Mouse (Mus musculus): ENCODE measurements at regions not wholly inside any gene's neighbourhood (a gene's known extent, or its start where the extent isn't known, plus 50 kb on each side); places are given as distances from the start of the nearest gene placed in this dataset.

DNA sequence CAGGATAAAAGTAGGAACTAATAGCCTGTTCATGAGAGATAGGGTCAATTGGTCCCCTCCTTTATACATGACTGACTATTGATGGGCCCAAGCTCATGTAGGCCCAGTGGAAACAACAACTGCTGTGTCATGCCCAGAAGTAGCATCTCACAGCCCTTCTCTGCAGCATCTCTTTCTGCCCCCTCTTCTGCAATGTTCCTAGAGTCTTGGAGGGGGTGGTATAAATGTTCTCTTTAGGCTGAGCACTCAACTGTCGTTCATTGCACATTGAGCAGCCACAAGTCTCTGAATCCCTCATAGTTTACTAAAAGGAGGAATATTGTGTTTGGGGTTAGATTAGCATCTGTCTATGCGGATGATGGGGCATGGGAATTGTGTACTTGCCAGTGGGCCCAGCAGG is 324.1 kb downstream of the Phkb start:
- TF ChIP-seq CTCF (IDR thresholded peaks at IDR 0.05; ENCODE audit: control insufficient read depth, insufficient read depth, low read length) = no peak
- no peak for TF ChIP-seq POLR2A (IDR thresholded peaks at IDR 0.05; ENCODE audit: borderline replicate concordance, control insufficient read depth, low read depth, low read length)

Measured in bone marrow, adult 2 months (tissue).